Mouse (Mus musculus): ENCODE results near the gene Cramp1l. TPM values are rescaled to one million over a fixed set of nuclear protein-coding genes. Genes with fewer than 3 reads are reported as not detected.

Cramp1l gene
- polyA plus RNA-seq, 1 experiment from 2014 or later: 13.0 TPM

- H3K4me3 ChIP-seq (ENCODE audit: low read depth, low read length): no peak overlapping the region
- no peak overlapping the region for H3K27ac ChIP-seq (replicated peaks; ENCODE audit: low read depth, low read length)
- DNase-seq (ENCODE audit: low spot score) (no peak), ATAC-seq (ENCODE audit: insufficient number of reproducible peaks, low FRiP score, low TSS enrichment, low read depth) (no peak)
- no peak overlapping the region for H3K9ac ChIP-seq (ENCODE audit: low read length)
- no peaks in the 10 kb centered on the region for H3K27me3 ChIP-seq (ENCODE audit: control insufficient read depth, insufficient read depth, low read length)
- no peak overlapping the region for H3K4me2 ChIP-seq (ENCODE audit: low read depth, severe bottlenecking)
- H3K4me1 ChIP-seq (ENCODE audit: control insufficient read depth, insufficient read depth, low read length): peaks cover 8% of the 10 kb centered on the region
- 91% methylated on average over 4 of the region's 4 CpGs for WGBS
- H3K36me3 ChIP-seq (ENCODE audit: control insufficient read depth, insufficient read depth, low read length): peaks cover 3% of the 10 kb centered on the region; the same call in 1 of the 2 replicates
- H3K9me3 ChIP-seq (ENCODE audit: control insufficient read depth, low read length): no peaks in the 10 kb centered on the region
Observed at GRCm38 (mm10) chr17:24932431-24932830, 83.2 kb downstream of the Cramp1l start.

GRCm38 (mm10) chr17:24929506-24929905 lies 86.1 kb downstream of the Cramp1l start:
- WGBS: 85% methylated on average over 1 of the region's 1 CpGs
- Histone ChIP-seq H3K9ac (ENCODE audit: low read length) (no peak overlapping the region), H3K4me1 (ENCODE audit: control insufficient read depth, insufficient read depth, low read length) (no peaks in the 10 kb centered on the region), H3K27me3 (ENCODE audit: control insufficient read depth, insufficient read depth, low read length) (no peaks in the 10 kb centered on the region), H3K4me2 (ENCODE audit: low read depth, severe bottlenecking) (no peak overlapping the region), H3K9me3 (ENCODE audit: control insufficient read depth, low read length) (no peaks in the 10 kb centered on the region), H3K36me3 (ENCODE audit: control insufficient read depth, insufficient read depth, low read length) (peaks cover 10% of the 10 kb centered on the region), H3K4me3 (ENCODE audit: low read depth, low read length) (no peak overlapping the region), H3K27ac (replicated peaks; ENCODE audit: low read depth, low read length) (no peak overlapping the region)
- DNase-seq (ENCODE audit: low spot score) (no peak), ATAC-seq (ENCODE audit: insufficient number of reproducible peaks, low FRiP score, low TSS enrichment, low read depth) (no peak)

DNA sequence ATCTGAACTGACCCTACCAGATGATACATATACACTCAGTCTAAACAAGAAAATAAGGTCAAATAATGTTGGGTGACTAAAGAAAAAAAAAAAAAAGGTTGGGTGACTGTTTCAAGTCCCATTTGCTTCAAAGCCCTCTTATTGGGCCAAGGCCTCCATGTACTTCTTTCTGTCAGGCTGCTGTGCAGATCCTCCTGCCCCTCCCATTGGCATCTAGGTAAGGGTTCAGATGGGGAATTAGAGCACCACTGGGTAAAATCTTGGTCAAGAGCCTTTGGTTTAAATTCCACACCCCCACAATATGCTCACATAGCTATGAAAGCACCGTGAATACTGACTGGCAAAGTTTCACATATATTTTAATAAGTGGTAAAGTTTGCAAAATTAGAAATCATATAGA lies 92.3 kb downstream of the Cramp1l start:
- no peak for ATAC-seq (ENCODE audit: insufficient number of reproducible peaks, low FRiP score, low TSS enrichment, low read depth)
- H3K27ac ChIP-seq (replicated peaks; ENCODE audit: low read depth, low read length): no peak overlapping the region
- H3K4me1 ChIP-seq (ENCODE audit: control insufficient read depth, insufficient read depth, low read length): no peaks in the 10 kb centered on the region
- peaks cover 31% of the 10 kb centered on the region for H3K36me3 ChIP-seq (ENCODE audit: control insufficient read depth, insufficient read depth, low read length)
- H3K4me2 ChIP-seq (ENCODE audit: low read depth, severe bottlenecking): no peak overlapping the region
- WGBS: 90% methylated on average over 1 of the region's 1 CpGs
- no peaks in the 10 kb centered on the region for H3K27me3 ChIP-seq (ENCODE audit: control insufficient read depth, insufficient read depth, low read length)
- H3K9me3 ChIP-seq (ENCODE audit: control insufficient read depth, low read length): no peaks in the 10 kb centered on the region
- no peak overlapping the region for H3K4me3 ChIP-seq (ENCODE audit: low read depth, low read length)
- H3K9ac ChIP-seq (ENCODE audit: low read length): no peak overlapping the region
- DNase-seq (ENCODE audit: low spot score): no peak

DNA sequence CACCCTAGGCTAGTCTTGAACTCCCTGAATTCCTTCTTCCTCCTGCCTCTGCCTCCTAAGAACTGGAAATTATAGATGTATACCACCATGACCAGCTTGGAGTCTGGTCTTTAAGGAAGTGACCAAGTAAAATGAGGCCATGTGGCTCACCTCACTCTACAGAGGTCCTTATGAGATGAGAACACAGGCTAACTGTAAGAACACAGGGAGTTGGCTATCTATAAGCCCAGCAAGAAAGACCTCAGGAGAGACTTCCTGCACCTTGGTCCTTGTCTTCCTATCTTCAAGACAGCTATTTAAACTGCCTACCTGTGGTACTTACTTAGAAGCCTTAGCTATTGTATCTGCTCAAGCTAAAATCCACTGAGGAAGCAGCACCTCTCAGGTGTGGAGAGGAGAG lies 101.6 kb downstream of the Cramp1l start:
- Histone ChIP-seq H3K9ac (ENCODE audit: low read length) (no peak overlapping the region), H3K27me3 (ENCODE audit: control insufficient read depth, insufficient read depth, low read length) (no peaks in the 10 kb centered on the region), H3K27ac (replicated peaks; ENCODE audit: low read depth, low read length) (no peak overlapping the region), H3K4me1 (ENCODE audit: control insufficient read depth, insufficient read depth, low read length) (no peaks in the 10 kb centered on the region), H3K4me2 (ENCODE audit: low read depth, severe bottlenecking) (no peak overlapping the region), H3K4me3 (ENCODE audit: low read depth, low read length) (no peak overlapping the region), H3K36me3 (ENCODE audit: control insufficient read depth, insufficient read depth, low read length) (peaks cover 25% of the 10 kb centered on the region; the same call in 1 of the 2 replicates), H3K9me3 (ENCODE audit: control insufficient read depth, low read length) (no peaks in the 10 kb centered on the region)
- no peak for ATAC-seq (ENCODE audit: insufficient number of reproducible peaks, low FRiP score, low TSS enrichment, low read depth)
- no peak for DNase-seq (ENCODE audit: low spot score)

Other genes with a start within 250 kb of the Cramp1l start
- not detected in 2 replicates for gene Meiob, start 211.5 kb downstream of the Cramp1l start, polyA plus RNA-seq (2014; fragmentation: Nextera tagmentation; extraction: Ambion mirVana)
- gene Hagh, start 175.6 kb downstream of the Cramp1l start, polyA plus RNA-seq (2014; fragmentation: Nextera tagmentation; extraction: Ambion mirVana): 27.2 and 28.8 TPM in 2 replicates
- gene Fahd1, start 165.4 kb downstream of the Cramp1l start, polyA plus RNA-seq (2014; fragmentation: Nextera tagmentation; extraction: Ambion mirVana): 16.6 and 18.5 TPM in 2 replicates
- gene Igfals, start 149.8 kb downstream of the Cramp1l start, polyA plus RNA-seq (2014; fragmentation: Nextera tagmentation; extraction: Ambion mirVana): 0.24 and 0.47 TPM in 2 replicates
- 65.1 and 66.0 TPM in 2 replicates for gene Nubp2, start 129.4 kb downstream of the Cramp1l start, polyA plus RNA-seq (2014; fragmentation: Nextera tagmentation; extraction: Ambion mirVana)
- 36.8 and 42.1 TPM in 2 replicates for gene Spsb3, start 129.1 kb downstream of the Cramp1l start, polyA plus RNA-seq (2014; fragmentation: Nextera tagmentation; extraction: Ambion mirVana)
- gene Eme2, start 120.7 kb downstream of the Cramp1l start, polyA plus RNA-seq (2014; fragmentation: Nextera tagmentation; extraction: Ambion mirVana): 20.5 and 20.8 TPM in 2 replicates
- 82.3 and 84.8 TPM in 2 replicates for gene Mrps34, start 120.7 kb downstream of the Cramp1l start, polyA plus RNA-seq (2014; fragmentation: Nextera tagmentation; extraction: Ambion mirVana)
- gene Nme3, start 119.3 kb downstream of the Cramp1l start, polyA plus RNA-seq (2014; fragmentation: Nextera tagmentation; extraction: Ambion mirVana): 51.5 and 53.0 TPM in 2 replicates
- 31.0 and 32.0 TPM in 2 replicates for gene Mapk8ip3, start 78.8 kb downstream of the Cramp1l start, polyA plus RNA-seq (2014; fragmentation: Nextera tagmentation; extraction: Ambion mirVana)
- gene Jpt2, start 55.1 kb downstream of the Cramp1l start, polyA plus RNA-seq (2014; fragmentation: Nextera tagmentation; extraction: Ambion mirVana): 201 and 259 TPM in 2 replicates
- gene Ift140, start 297 bp upstream of the Cramp1l start, polyA plus RNA-seq (2014; fragmentation: Nextera tagmentation; extraction: Ambion mirVana): 21.0 and 24.0 TPM in 2 replicates
- 9.7 and 10.8 TPM in 2 replicates for gene Tmem204, start 67.8 kb upstream of the Cramp1l start, polyA plus RNA-seq (2014; fragmentation: Nextera tagmentation; extraction: Ambion mirVana)
- 28.8 and 35.8 TPM in 2 replicates for gene Telo2, start 100.2 kb upstream of the Cramp1l start, polyA plus RNA-seq (2014; fragmentation: Nextera tagmentation; extraction: Ambion mirVana)
- gene Ptx4, start 105.0 kb upstream of the Cramp1l start, polyA plus RNA-seq (2014; fragmentation: Nextera tagmentation; extraction: Ambion mirVana): 0.17 TPM in 1 of 2 replicates, not detected in the other
- 20.6 and 21.0 TPM in 2 replicates for gene Clcn7, start 117.6 kb upstream of the Cramp1l start, polyA plus RNA-seq (2014; fragmentation: Nextera tagmentation; extraction: Ambion mirVana)
- not detected in 2 replicates for gene Ccdc154, start 146.7 kb upstream of the Cramp1l start, polyA plus RNA-seq (2014; fragmentation: Nextera tagmentation; extraction: Ambion mirVana)
- gene Gm38655, start 159.7 kb upstream of the Cramp1l start, polyA plus RNA-seq (2014; fragmentation: Nextera tagmentation; extraction: Ambion mirVana): not detected in 2 replicates
- 31.6 and 32.7 TPM in 2 replicates for gene BC003965, start 168.8 kb upstream of the Cramp1l start, polyA plus RNA-seq (2014; fragmentation: Nextera tagmentation; extraction: Ambion mirVana)
- 4.8 and 5.8 TPM in 2 replicates for gene Unkl, start 172.6 kb upstream of the Cramp1l start, polyA plus RNA-seq (2014; fragmentation: Nextera tagmentation; extraction: Ambion mirVana)
- 28.3 and 29.4 TPM in 2 replicates for gene Gnptg, start 224.3 kb upstream of the Cramp1l start, polyA plus RNA-seq (2014; fragmentation: Nextera tagmentation; extraction: Ambion mirVana)
- gene Tsr3, start 224.4 kb upstream of the Cramp1l start, polyA plus RNA-seq (2014; fragmentation: Nextera tagmentation; extraction: Ambion mirVana): 63.8 and 66.1 TPM in 2 replicates
- 0.71 and 0.88 TPM in 2 replicates for gene Baiap3, start 240.6 kb upstream of the Cramp1l start, polyA plus RNA-seq (2014; fragmentation: Nextera tagmentation; extraction: Ambion mirVana)

All from limb, embryonic 11.5 days (tissue).